In the genomic region with DNA sequence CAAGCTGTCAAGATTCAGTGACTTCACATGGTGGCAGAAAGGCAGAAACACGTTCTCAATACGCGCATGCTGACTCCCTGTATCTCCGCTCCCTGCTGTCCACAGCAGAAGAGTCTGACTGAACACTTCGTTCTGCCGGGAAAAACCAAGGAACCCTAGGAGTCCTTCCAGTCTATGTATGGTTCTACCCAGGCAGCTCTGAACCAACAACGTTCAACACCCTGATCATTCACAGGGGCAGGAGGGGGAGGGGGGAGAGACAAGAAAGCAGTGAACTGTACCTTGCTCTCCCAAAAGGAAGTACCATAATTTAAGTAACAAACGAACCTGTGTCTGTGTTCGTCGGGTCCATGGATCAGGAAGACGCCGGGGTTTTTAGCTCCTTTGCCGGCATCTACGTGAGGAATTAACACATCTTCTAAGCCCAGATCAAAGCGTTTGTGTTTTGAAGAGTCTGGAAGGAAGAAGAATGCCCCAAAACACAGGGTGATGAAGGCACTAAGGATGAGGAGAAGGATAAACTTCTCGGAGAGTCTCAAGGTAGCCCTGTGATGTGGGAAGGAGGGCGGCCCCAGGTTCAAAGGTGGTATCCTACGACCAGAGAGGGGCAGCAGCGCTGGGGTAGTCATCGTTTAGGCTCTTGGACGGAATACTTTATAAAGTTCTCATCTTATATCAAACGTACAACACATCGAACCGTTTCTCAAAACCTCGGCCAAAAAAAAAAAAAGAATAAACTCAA, we compare ENCODE assay signal across 8 mouse cellular contexts. TPM values are rescaled to one million over a fixed set of nuclear protein-coding genes. Genes with fewer than 3 reads are reported as not detected.
DNase-seq lines count a peak whose midpoint lies in the region; ATAC-seq and TF ChIP-seq lines count a peak whose summit lies in the region.

No protein-coding gene starts in this region.

- peak overlapping the region; percentile 54 for H3K27ac ChIP-seq in testis, adult 2 months (ENCODE audit: control insufficient read depth, insufficient read depth, low read depth, low read length)
- peak overlapping the region; percentile 99 for H3K27ac ChIP-seq in forebrain, embryonic 10.5 days
- peak overlapping the region; percentile 98 for H3K27ac ChIP-seq in liver, postnatal 0 days (ENCODE audit: low read depth)

- no peaks in the 10 kb centered on the region for H3K9me3 ChIP-seq in forebrain, embryonic 10.5 days
- no peaks in the 10 kb centered on the region for H3K9me3 ChIP-seq in liver, postnatal 0 days (ENCODE audit: low read length)

- H3K27me3 ChIP-seq in testis, adult 2 months (ENCODE audit: control insufficient read depth, insufficient read depth, low read length), result no peaks in the 10 kb centered on the region
- no peaks in the 10 kb centered on the region for H3K27me3 ChIP-seq in forebrain, embryonic 10.5 days (ENCODE audit: poor library complexity, severe bottlenecking)
- H3K27me3 ChIP-seq in liver, postnatal 0 days (ENCODE audit: insufficient read depth, low read length), result no peaks in the 10 kb centered on the region

- peak overlapping the region; percentile 81 for H3K4me3 ChIP-seq in testis, adult 2 months (ENCODE audit: control insufficient read depth, low read depth, low read length)
- H3K4me3 ChIP-seq in forebrain, embryonic 10.5 days, result peak overlapping the region; percentile 89
- H3K4me3 ChIP-seq in liver, postnatal 0 days (ENCODE audit: low read depth, low read length), result peak overlapping the region; percentile 95

- no peak for ATAC-seq in liver, postnatal 0 days

- no peaks in the 10 kb centered on the region for H3K36me3 ChIP-seq in testis, adult 2 months (ENCODE audit: control insufficient read depth, insufficient read depth, low read length)
- no peaks in the 10 kb centered on the region for H3K36me3 ChIP-seq in forebrain, embryonic 10.5 days (replicated peaks)
- no peaks in the 10 kb centered on the region for H3K36me3 ChIP-seq in liver, postnatal 0 days (replicated peaks; ENCODE audit: insufficient read depth, low read length)

- DNase-seq in testis, postnatal 10 days (ENCODE audit: low spot score), result no peak
- peak; percentile 64 for DNase-seq in brain, embryonic 14.5 days (ENCODE audit: low read depth)
- DNase-seq in forebrain, embryonic 10.5 days (ENCODE audit: extremely low spot score, low spot score), result no peak
- peak; percentile 65 for DNase-seq in induced T-regulatory cell, adult 2 months (ENCODE audit: low read depth)
- peak; percentile 46 for DNase-seq in liver, postnatal 0 days
- peak; percentile 22 for DNase-seq in right cerebral cortex, postnatal 4 days
- DNase-seq in ovary, postnatal 10 days (ENCODE audit: low spot score), result no peak

- TF ChIP-seq CTCF in testis, adult 2 months (IDR thresholded peaks at IDR 0.05; ENCODE audit: control insufficient read depth, insufficient read depth, insufficient replicate concordance, low read depth, low read length), result no peak
- no peak for TF ChIP-seq CTCF in brain, embryonic 14.5 days (IDR thresholded peaks at IDR 0.05; ENCODE audit: borderline replicate concordance, extremely low read depth, insufficient read depth, insufficient read length)
- no peak for TF ChIP-seq CTCF in liver, postnatal 0 days (IDR thresholded peaks at IDR 0.05; ENCODE audit: low read depth)

- no peak for TF ChIP-seq POLR2A in testis, adult 2 months (IDR thresholded peaks at IDR 0.05; ENCODE audit: control insufficient read depth, low read depth, low read length)
- TF ChIP-seq POLR2A in brain, embryonic 14.5 days (IDR thresholded peaks at IDR 0.05; ENCODE audit: borderline replicate concordance, extremely low read depth, insufficient read depth, insufficient read length, poor library complexity, severe bottlenecking), result no peak

- H3K4me1 ChIP-seq in testis, adult 2 months (ENCODE audit: control insufficient read depth, insufficient read depth, low read length), result peaks cover 8% of the 10 kb centered on the region
- peaks cover 50% of the 10 kb centered on the region for H3K4me1 ChIP-seq in forebrain, embryonic 10.5 days
- peaks cover 25% of the 10 kb centered on the region for H3K4me1 ChIP-seq in liver, postnatal 0 days (ENCODE audit: insufficient read depth)

- no peak for TF ChIP-seq EP300 in liver, postnatal 0 days (IDR thresholded peaks at IDR 0.05; ENCODE audit: low read depth)

- H3K9ac ChIP-seq in liver, postnatal 0 days (replicated peaks), result peak overlapping the region; percentile 98

- H3K4me2 ChIP-seq in liver, postnatal 0 days (ENCODE audit: low read depth, low read length), result peak overlapping the region; percentile 83

- WGBS in forebrain, embryonic 10.5 days, result under 1% methylated on average over 25 of the region's 25 CpGs
- under 1% methylated on average over 25 of the region's 25 CpGs for WGBS in liver, postnatal 0 days (ENCODE audit: insufficient replicate concordance)

RNA-seq across cellular contexts. Expression of a gene that starts 0.9 kb away (rescaled TPM):
- 9.8 and 12.0 TPM in 2 replicates for polyA plus RNA-seq in testis, adult 2 months (2012; rRNA removed)
- polyA plus RNA-seq in brain, embryonic 14.5 days (2012; rRNA removed), result 13.5 and 20.1 TPM in 2 replicates
- 39.1 and 45.6 TPM in 2 replicates for polyA plus RNA-seq in forebrain, embryonic 10.5 days (2016; fragmentation: Nextera tagmentation; extraction: Ambion mirVana)
- 37.7 and 40.4 TPM in 2 replicates for polyA plus RNA-seq in liver, postnatal 0 days (2015; fragmentation: Nextera tagmentation; extraction: Ambion mirVana)

Comparison
In these comparisons a context has a peak if more than half of its experiments do, and no peak if none do; other contexts are left out.
1. DNase-seq: peak in brain, embryonic 14.5 days (single experiment), induced T-regulatory cell, adult 2 months (single experiment), liver, postnatal 0 days (single experiment) and right cerebral cortex, postnatal 4 days (single experiment); none in testis, postnatal 10 days (single experiment), forebrain, embryonic 10.5 days (single experiment) and ovary, postnatal 10 days (single experiment).
2. Peak in every context shown above with its lines, with median percentiles within 50 percentile points of each other: H3K27ac ChIP-seq and H3K4me3 ChIP-seq.